Mouse (Mus musculus) intestine, embryonic 16.5 days (tissue): ENCODE data around the gene Rnf114. TPM values are rescaled to one million over a fixed set of nuclear protein-coding genes. Genes with fewer than 3 reads are reported as not detected.

ENCODE experiments used
- ATAC-seq: fragments of 200-750 bp; cut with Nextera tagmentation; 2 replicates; pipeline ENCODE4 v1.8.0; 2017; ENCODE audit warnings: moderate TSS enrichment, moderate library complexity
- H3K27ac ChIP-seq: fragments of 300-500 bp; sonication (generic); 2 replicates; pipeline ENCODE4 v1.5.1; 2014; ENCODE audit warnings: mild to moderate bottlenecking, low read length
- H3K27me3 ChIP-seq: fragments of 300-500 bp; sonication (generic); replicated peaks from 2 replicates; pipeline ENCODE4 v1.6.1; 2014; ENCODE audit warnings: low read length, control low read depth, mixed read lengths; ENCODE audit not compliant: control insufficient read depth, insufficient read depth
- H3K36me3 ChIP-seq: fragments of 300-500 bp; sonication (generic); 2 replicates; pipeline ENCODE4 v1.6.1; 2014; ENCODE audit warnings: low read length, control low read depth; ENCODE audit not compliant: control insufficient read depth, insufficient read depth
- H3K4me1 ChIP-seq: fragments of 300-500 bp; sonication (generic); 2 replicates; pipeline ENCODE4 v1.6.1; 2014; ENCODE audit warnings: low read length, control low read depth, mixed read lengths; ENCODE audit not compliant: control insufficient read depth, insufficient read depth
- H3K4me2 ChIP-seq: fragments of 300-500 bp; sonication (generic); 2 replicates; pipeline ENCODE4 v1.6.1; 2014; ENCODE audit warnings: low read depth, low read length, control low read depth
- H3K4me3 ChIP-seq: fragments of 300-500 bp; sonication (generic); 2 replicates; pipeline ENCODE4 v1.5.1; 2014; ENCODE audit warnings: mild to moderate bottlenecking, low read length
- H3K9ac ChIP-seq: fragments of 300-500 bp; sonication (generic); 2 replicates; pipeline ENCODE4 v1.6.1; 2014; ENCODE audit warnings: low read depth, low read length
- H3K9me3 ChIP-seq: fragments of 300-500 bp; sonication (generic); 2 replicates; pipeline ENCODE4 v1.6.1; 2016; ENCODE audit warnings: low read length, control low read depth; ENCODE audit not compliant: control insufficient read depth
- WGBS: fragments of 180-500 bp; shearing (Covaris S2); extraction: QIAGEN DNeasy Blood & Tissue Kit; methylation state at CpG from one replicate; pipeline ENCODE4 v1.1.7; 2014; 5-methylcytosine and 5-hydroxymethylcytosine counted together
- polyA plus RNA-seq: library from polyadenylated mRNA; unstranded; fragments of >200 nt; fragmentation: Nextera tagmentation; extraction: Ambion mirVana; gene quantifications from 2 replicates; pipeline ENCODE4 v1.2.1, GENCODE M21; 2015

Gene Rnf114
- polyA plus RNA-seq, 1 experiment from 2014 or later, result 76.5 TPM

DNA sequence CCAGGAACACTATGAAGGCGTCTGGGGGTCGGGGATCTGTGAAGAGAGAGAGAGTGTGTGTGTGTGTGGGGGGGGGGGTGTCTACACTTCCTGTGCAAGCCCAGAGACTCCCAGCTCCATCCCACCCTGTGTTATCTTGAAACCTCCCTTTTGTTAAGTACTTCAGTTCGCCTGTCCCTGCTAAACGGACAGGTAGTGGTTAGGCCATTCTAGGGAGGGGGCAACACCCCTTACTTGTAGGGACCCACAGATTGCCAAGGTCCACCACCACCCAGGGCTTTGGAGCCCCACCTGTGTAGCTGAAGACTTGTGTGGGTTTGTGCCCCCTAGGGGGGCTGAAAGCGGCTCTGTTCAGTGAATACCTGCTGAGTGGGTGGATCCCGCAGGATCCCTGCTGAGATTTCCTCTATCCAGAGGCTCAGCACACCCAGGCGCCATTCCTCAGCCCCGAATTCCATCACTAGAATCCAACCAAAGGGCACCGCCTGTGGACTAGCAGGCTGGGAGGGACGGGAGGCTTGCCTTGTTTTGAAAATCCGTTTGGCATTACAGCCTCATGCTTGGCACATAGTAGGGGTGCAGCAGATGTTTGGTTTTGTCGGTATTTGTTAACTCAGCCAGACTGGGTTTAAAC lies 48.1 kb downstream of the Rnf114 start:
- Histone ChIP-seq H3K27me3 (0 out of 2 replicates have a peak, but pooled peaks cover 2% of the 10 kb centered on the region), H3K9me3 (no peaks in the 10 kb centered on the region), H3K27ac (peak overlapping the region; percentile 46; the same call in 1 of the 2 replicates), H3K36me3 (no peaks in the 10 kb centered on the region), H3K4me3 (peak overlapping the region; percentile 61), H3K4me1 (peaks cover 44% of the 10 kb centered on the region), H3K4me2 (peak overlapping the region; percentile 95), H3K9ac (peak overlapping the region; percentile 82)
- WGBS, result 47% methylated on average over 12 of the region's 12 CpGs
- ATAC-seq, result no peak

DNA sequence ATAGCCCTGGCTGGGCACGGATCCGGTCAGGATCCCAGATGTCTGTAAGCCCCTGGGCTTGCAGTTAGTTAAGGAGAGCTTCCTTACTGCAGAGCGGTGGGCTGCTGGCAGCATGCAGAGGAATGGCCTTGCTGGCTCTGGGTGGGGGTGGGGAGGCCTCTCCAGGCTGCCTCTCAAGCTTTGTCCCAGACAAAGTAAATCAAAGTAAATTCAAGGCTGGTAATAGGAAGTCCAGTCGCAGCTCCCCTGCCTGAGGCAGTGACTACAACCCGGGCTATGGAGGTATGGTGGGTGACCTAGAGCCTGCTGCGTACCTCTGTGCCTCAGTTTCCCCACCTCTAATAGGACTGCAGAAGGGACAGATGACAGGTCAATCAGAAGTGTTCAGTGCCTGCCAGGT lies 48.9 kb downstream of the Rnf114 start:
- WGBS, result 30% methylated on average over 6 of the region's 6 CpGs
- peak overlapping the region; percentile 61 for H3K4me3 ChIP-seq
- H3K27me3 ChIP-seq, result 0 out of 2 replicates have a peak, but pooled peaks cover 2% of the 10 kb centered on the region
- H3K9ac ChIP-seq, result peak overlapping the region; percentile 82
- H3K27ac ChIP-seq, result peak overlapping the region; percentile 46
- H3K4me2 ChIP-seq, result peak overlapping the region; percentile 95
- no peaks in the 10 kb centered on the region for H3K9me3 ChIP-seq
- H3K4me1 ChIP-seq, result peaks cover 44% of the 10 kb centered on the region
- no peak for ATAC-seq
- no peaks in the 10 kb centered on the region for H3K36me3 ChIP-seq

DNA sequence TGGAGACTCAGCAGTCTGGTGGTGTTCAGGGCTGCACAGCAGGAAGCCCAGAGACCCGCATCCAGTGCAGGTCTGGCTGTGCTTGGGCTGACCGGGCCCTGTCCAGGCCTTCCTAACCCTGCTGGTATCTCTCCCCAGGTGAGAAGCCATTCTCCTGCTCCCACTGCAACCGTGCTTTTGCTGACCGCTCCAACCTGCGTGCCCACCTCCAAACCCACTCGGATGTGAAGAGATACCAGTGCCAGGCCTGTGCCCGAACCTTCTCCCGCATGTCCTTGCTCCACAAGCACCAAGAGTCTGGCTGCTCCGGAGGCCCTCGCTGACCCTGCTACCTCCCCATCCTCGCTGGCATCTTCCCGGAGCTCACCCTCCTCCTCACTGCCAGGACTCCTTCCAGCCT lies 49.3 kb downstream of the Rnf114 start:
- Histone ChIP-seq H3K9ac (peak overlapping the region; percentile 82), H3K4me3 (peak overlapping the region; percentile 61; the same call in 1 of the 2 replicates), H3K4me2 (peak overlapping the region; percentile 95), H3K4me1 (peaks cover 44% of the 10 kb centered on the region), H3K27ac (peak overlapping the region; percentile 46), H3K36me3 (no peaks in the 10 kb centered on the region), H3K27me3 (0 out of 2 replicates have a peak, but pooled peaks cover 2% of the 10 kb centered on the region), H3K9me3 (no peaks in the 10 kb centered on the region)
- 79% methylated on average over 12 of the region's 12 CpGs for WGBS
- ATAC-seq, result no peak

DNA sequence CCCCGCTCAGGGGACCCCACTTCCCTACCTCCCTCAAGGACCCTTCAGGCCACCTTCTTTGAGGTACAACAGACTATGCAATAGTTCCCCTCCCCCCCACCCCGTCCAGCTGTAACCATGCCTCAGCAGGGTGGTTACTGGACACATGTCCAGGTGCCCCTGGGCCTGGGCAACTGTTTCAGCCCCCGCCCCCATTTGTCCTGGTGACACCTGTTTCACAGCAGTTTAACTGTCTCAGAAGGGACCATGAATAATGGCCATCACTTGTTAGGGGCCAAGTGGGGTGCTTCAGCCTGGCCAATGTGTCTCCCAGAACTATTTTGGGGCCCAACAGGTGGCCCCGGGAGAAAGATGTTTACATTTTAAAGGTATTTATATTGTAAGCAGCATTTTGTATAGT lies 49.9 kb downstream of the Rnf114 start:
- no peaks in the 10 kb centered on the region for H3K9me3 ChIP-seq
- H3K9ac ChIP-seq, result no peak overlapping the region
- peak overlapping the region; percentile 97; the same call in 1 of the 2 replicates for H3K27ac ChIP-seq
- no peaks in the 10 kb centered on the region for H3K27me3 ChIP-seq
- H3K4me2 ChIP-seq, result no peak overlapping the region
- no peak for ATAC-seq
- H3K4me1 ChIP-seq, result peaks cover 44% of the 10 kb centered on the region
- WGBS, result 66% methylated on average over 4 of the region's 4 CpGs
- H3K4me3 ChIP-seq, result no peak overlapping the region
- H3K36me3 ChIP-seq, result no peaks in the 10 kb centered on the region

DNA sequence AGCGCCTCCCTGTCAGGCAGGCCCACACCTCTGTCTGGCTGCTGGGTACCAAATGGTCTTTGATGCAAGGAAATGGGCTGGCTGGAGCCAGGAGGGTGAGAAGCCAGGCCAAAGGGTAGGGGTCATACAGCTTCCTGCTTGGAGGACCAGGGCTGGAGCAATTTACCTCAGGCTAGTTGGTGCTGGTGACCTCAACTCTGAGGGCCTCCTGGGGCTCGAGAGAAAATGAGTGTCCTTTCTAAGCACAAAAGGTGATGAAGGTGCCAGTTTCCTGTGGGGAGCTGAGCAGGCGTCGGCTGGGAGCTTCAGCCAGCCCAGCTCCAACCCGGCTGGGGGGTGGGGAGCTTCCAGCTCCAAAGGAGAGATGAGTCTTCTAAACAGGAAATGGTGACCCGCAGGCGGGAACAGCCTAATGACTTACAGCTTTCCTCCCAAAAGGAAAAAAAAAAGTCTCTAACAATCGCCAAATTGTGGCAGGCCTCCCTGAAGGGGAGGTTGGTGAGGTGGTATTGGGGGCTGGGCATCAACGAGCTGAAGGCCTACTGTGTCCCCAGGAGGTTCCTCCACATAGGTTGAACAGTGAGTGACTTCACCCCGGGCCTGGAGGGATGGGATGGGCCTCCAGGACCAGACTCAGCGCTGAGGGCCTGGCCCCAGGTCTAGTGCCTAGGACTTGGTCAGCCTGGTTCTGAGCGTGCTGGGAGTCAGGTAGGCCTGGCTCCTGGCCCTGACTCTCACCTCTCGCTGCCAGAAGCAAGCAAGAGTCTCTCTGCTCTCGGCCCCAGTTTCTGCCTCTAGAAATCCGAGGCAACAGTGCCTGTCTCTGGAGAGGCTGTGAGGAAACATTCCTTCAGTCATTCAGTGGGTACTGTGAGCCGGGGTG lies 50.9 kb downstream of the Rnf114 start:
- WGBS, result 28% methylated on average over 16 of the region's 16 CpGs
- peak; percentile 33; the same call in 1 of the 2 replicates for ATAC-seq
- Histone ChIP-seq H3K9me3 (no peaks in the 10 kb centered on the region), H3K4me1 (peaks cover 38% of the 10 kb centered on the region), H3K36me3 (no peaks in the 10 kb centered on the region), H3K4me3 (no peak overlapping the region), H3K4me2 (no peak overlapping the region), H3K27ac (peak overlapping the region; percentile 97), H3K27me3 (no peaks in the 10 kb centered on the region), H3K9ac (peak overlapping the region; percentile 57)

DNA sequence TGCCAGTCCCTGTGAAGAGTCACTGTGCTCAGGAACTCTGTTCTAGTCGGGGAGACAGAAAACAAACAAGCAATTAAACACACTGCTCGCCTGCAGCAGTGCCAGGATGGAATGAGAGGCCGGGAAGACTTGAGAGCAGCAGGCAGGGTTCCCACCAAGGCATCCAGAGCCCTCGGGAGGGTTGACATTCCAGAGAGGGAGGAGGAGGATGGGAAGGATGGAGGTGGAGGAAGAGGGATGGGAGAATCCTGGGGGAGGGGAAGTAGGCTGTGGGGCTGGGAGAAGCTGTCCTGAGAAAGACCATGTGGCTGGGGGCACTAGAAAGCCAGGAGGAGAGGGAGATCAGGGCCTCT lies 51.5 kb downstream of the Rnf114 start:
- no peaks in the 10 kb centered on the region for H3K27me3 ChIP-seq
- no peak overlapping the region for H3K4me3 ChIP-seq
- H3K9me3 ChIP-seq, result no peaks in the 10 kb centered on the region
- H3K4me2 ChIP-seq, result no peak overlapping the region
- H3K36me3 ChIP-seq, result no peaks in the 10 kb centered on the region
- H3K27ac ChIP-seq, result peak overlapping the region; percentile 97
- H3K9ac ChIP-seq, result peak overlapping the region; percentile 57
- 12% methylated on average over 4 of the region's 4 CpGs for WGBS
- H3K4me1 ChIP-seq, result peaks cover 36% of the 10 kb centered on the region
- peak; percentile 70 for ATAC-seq

DNA sequence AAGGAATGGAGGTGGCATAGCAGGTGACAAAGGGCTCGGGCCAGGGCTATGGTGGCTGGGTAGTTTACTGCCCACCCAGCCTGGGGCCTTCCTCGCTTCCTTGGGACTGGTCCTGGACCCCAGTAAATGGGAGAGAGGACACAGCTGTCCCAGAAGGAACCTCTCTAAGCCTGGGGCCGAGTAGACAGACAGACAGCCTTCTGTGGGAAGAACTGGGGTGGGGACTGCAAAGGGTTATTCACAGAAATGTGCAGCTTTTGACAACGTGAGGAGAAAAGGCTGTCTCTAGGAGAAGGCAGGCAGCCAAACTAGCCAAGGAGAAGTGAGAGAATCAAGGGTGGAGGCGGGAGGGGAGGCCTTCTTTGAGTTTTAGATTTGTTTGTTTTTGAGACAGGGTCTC lies 52.0 kb downstream of the Rnf114 start:
- peak overlapping the region; percentile 57 for H3K9ac ChIP-seq
- no peaks in the 10 kb centered on the region for H3K9me3 ChIP-seq
- H3K27ac ChIP-seq, result peak overlapping the region; percentile 97
- H3K36me3 ChIP-seq, result no peaks in the 10 kb centered on the region
- peaks cover 34% of the 10 kb centered on the region for H3K4me1 ChIP-seq
- no peak overlapping the region for H3K4me2 ChIP-seq
- peak; percentile 30 for ATAC-seq
- 47% methylated on average over 5 of the region's 5 CpGs for WGBS
- no peak overlapping the region for H3K4me3 ChIP-seq
- H3K27me3 ChIP-seq, result no peaks in the 10 kb centered on the region

DNA sequence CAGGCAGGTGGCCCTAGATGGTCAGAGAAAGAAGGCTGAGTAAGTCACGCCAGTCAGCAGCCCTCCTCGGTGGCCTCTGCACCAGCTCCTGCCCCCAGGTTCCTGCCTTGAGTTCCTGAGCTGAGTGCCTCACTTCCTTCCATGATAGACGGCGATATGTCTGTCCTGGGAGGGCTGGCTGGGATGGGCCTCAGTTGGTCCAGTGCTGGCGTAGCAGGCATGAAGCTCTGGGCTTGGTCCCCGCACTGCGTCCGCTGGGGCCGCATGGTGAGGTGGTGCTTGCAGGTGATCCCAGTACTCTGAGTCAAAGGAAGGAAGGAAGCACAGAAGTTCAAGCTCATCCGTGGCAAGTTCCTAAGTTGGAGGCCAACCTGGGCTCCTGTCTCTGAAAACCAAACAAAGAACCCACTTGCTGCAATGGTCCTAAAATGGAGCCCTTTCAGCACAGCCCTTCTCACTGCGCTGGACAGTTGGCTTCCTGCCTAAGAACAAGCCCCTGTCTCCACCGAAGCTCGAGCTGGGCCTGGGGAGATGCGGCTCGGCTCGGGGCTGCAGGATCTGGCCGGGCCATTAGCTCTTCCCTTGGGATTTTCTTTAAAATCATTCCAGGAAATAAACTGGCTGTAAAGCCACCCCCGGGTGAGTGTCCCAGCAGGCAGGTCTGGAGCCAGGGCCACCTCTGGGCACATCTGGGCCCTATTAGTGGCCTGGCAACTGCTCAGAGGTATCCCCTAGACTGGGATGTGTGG lies 54.2 kb downstream of the Rnf114 start:
- Histone ChIP-seq H3K4me2 (no peak overlapping the region), H3K9me3 (no peaks in the 10 kb centered on the region), H3K27me3 (no peaks in the 10 kb centered on the region), H3K9ac (no peak overlapping the region), H3K4me1 (peaks cover 26% of the 10 kb centered on the region), H3K4me3 (no peak overlapping the region), H3K36me3 (no peaks in the 10 kb centered on the region), H3K27ac (peak overlapping the region; percentile 55; the same call in 1 of the 2 replicates)
- ATAC-seq, result no peak
- whole genome bisulfite sequencing, result 73% methylated on average over 18 of the region's 18 CpGs

GRCm38 (mm10) chr2:167547444-167547843 lies 55.0 kb downstream of the Rnf114 start:
- ATAC-seq, result no peak
- Histone ChIP-seq H3K9ac (no peak overlapping the region), H3K4me2 (no peak overlapping the region), H3K27ac (no peak overlapping the region), H3K4me1 (peaks cover 20% of the 10 kb centered on the region), H3K9me3 (no peaks in the 10 kb centered on the region), H3K36me3 (no peaks in the 10 kb centered on the region), H3K4me3 (no peak overlapping the region), H3K27me3 (no peaks in the 10 kb centered on the region)
- 89% methylated on average over 8 of the region's 8 CpGs for WGBS
